Mouse (Mus musculus): ENCODE data around the gene Gnat2.

DNA sequence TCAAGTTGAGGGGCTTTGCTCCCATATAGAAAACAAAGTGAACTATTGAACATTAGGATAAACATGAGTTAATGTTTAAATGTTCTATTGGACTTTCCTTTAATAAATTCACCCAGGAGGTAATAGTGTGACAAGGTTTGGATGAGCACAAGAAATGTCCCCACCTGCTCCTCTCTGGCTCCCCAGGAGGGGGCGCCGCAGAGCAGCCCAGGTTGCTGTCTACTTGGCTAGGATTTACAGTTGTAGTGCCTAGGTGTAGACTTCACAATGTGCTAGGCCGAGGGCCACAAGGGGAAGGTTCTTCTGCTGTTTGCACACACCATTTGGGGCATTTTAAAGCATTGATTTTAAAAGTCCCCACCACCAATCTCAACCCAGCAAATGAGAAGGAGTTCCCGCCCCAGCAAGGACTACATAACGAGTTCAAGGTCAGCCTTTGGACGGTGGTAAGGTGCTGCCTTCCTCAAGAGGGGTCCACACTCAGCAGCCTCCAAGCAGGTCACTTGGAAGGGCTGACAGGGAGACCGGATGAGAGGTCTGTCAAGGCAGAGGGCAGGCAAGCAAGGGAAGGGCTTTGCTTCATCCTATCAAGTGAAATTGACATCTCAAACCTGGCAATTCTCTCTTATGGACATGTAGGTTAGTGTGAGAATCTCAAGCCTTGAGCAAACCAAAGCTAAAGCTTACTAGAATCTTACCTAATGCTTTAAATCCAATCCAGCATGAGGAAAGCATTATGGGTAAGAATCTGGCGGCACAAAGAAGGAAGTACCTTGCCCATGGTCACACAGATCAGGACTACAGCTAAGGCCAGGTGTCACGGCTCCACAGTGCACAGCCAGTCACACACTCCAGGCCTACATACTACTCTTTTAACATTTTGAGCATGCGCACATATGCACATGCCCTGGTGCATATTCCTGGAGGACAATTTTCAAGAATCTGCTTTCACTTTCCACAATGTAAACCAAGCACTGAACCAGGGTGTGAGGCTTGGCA lies 22.0 kb upstream of the Gnat2 start:
- TF ChIP-seq CTCF (IDR thresholded peaks at IDR 0.05; ENCODE audit: control insufficient read depth, insufficient read depth, insufficient replicate concordance, low read depth, low read length) (peak; percentile 83), POLR2A (IDR thresholded peaks at IDR 0.05; ENCODE audit: control insufficient read depth, low read depth, low read length) (no peak)
